Mouse (Mus musculus) cerebellum, adult 18-20 months (tissue): ENCODE measurements around the gene Spib.

Experiments used
- DNase-seq, 2 experiments: peaks; one replicate each; pipeline ENCODE4 v3.0.0; 2021

Gene Spib

GRCm38 (mm10) chr7:44547725-44548124 is 15.9 kb upstream of the Spib start:
- DNase-seq: peak in 1 of 2 experiments; percentile 21

- no peak for DNase-seq
These were observed 15.2 kb upstream of the Spib start for GRCm38 (mm10) chr7:44547041-44547440.

GRCm38 (mm10) chr7:44546274-44546673 is 14.4 kb upstream of the Spib start:
- DNase-seq: no peak

GRCm38 (mm10) chr7:44543071-44543470 is 11.2 kb upstream of the Spib start:
- DNase-seq: no peak

- DNase-seq: no peak
These were observed 10.7 kb upstream of the Spib start for GRCm38 (mm10) chr7:44542555-44542954.

- peak in 1 of 2 experiments; percentile 8 for DNase-seq
These were observed 7.1 kb upstream of the Spib start for GRCm38 (mm10) chr7:44538756-44539624.

- peak; percentile 71 to 81 for DNase-seq
These were observed 5.6 kb upstream of the Spib start for GRCm38 (mm10) chr7:44537496-44537895.

- DNase-seq: no peak
These were observed 5.1 kb upstream of the Spib start for GRCm38 (mm10) chr7:44537009-44537408.

- peak; percentile 88 for DNase-seq
These were observed 4.7 kb upstream of the Spib start for GRCm38 (mm10) chr7:44536590-44536968.

- peak in 1 of 2 experiments; percentile 15 for DNase-seq
These were observed 4.1 kb upstream of the Spib start for GRCm38 (mm10) chr7:44535657-44536589.

GRCm38 (mm10) chr7:44534656-44535441 is 3.0 kb upstream of the Spib start:
- DNase-seq: peak in 1 of 2 experiments; percentile 10

GRCm38 (mm10) chr7:44534242-44534641 is 2.4 kb upstream of the Spib start:
- DNase-seq: peak in 1 of 2 experiments; percentile 5

GRCm38 (mm10) chr7:44533746-44534045 is 1.8 kb upstream of the Spib start:
- DNase-seq: no peak

- DNase-seq: peak in 1 of 2 experiments; percentile 5
These were observed 1.3 kb upstream of the Spib start for GRCm38 (mm10) chr7:44532918-44533745.

GRCm38 (mm10) chr7:44531207-44531606 is 664 bp downstream of the Spib start:
- DNase-seq: no peak

GRCm38 (mm10) chr7:44530507-44530906 is 1.4 kb downstream of the Spib start:
- no peak for DNase-seq

- DNase-seq: no peak
These were observed 2.4 kb downstream of the Spib start for GRCm38 (mm10) chr7:44529518-44529917.

- peak; percentile 85 to 87 for DNase-seq
These were observed 4.1 kb downstream of the Spib start for GRCm38 (mm10) chr7:44527483-44528398.

- DNase-seq: peak in 1 of 2 experiments; percentile 6
These were observed 5.3 kb downstream of the Spib start for GRCm38 (mm10) chr7:44526414-44527154.
